Mouse (Mus musculus) lung, embryonic 16.5 days (tissue): ENCODE measurements at regions not wholly inside any gene's neighbourhood (a gene's known extent, or its start where the extent isn't known, plus 50 kb on each side); places are given as distances from the start of the nearest gene placed in this dataset.

ENCODE experiments used
- ATAC-seq: fragments of 200-750 bp; cut with Nextera tagmentation; 2 replicates; pipeline ENCODE4 v1.8.0; 2017; ENCODE audit warnings: low read depth, mild to moderate bottlenecking, moderate library complexity
- H3K27ac ChIP-seq: fragments of 300-500 bp; sonication (generic); 2 replicates; pipeline ENCODE4 v1.5.1; 2014; ENCODE audit warnings: mild to moderate bottlenecking, control low read depth, low read length
- H3K27me3 ChIP-seq: fragments of 300-500 bp; sonication (generic); 2 replicates; pipeline ENCODE4 v1.6.1; 2014; ENCODE audit warnings: low read depth, low read length, mixed read lengths; ENCODE audit not compliant: control insufficient read depth, insufficient read depth
- H3K36me3 ChIP-seq: fragments of 300-500 bp; sonication (generic); 2 replicates; pipeline ENCODE4 v1.6.1; 2014; ENCODE audit warnings: low read length; ENCODE audit not compliant: control insufficient read depth, insufficient read depth
- H3K4me1 ChIP-seq: fragments of 300-500 bp; sonication (generic); replicated peaks from 2 replicates; pipeline ENCODE4 v1.6.1; 2014; ENCODE audit warnings: low read length, mixed read lengths; ENCODE audit not compliant: control insufficient read depth, insufficient read depth
- H3K4me2 ChIP-seq: fragments of 300-500 bp; sonication (generic); 2 replicates; pipeline ENCODE4 v1.6.1; 2014; ENCODE audit warnings: low read depth, low read length, control low read depth
- H3K4me3 ChIP-seq: fragments of 300-500 bp; sonication (generic); 2 replicates; pipeline ENCODE4 v1.5.1; 2014; ENCODE audit warnings: mild to moderate bottlenecking, low read length, control low read depth
- H3K9ac ChIP-seq: fragments of 300-500 bp; sonication (generic); 2 replicates; pipeline ENCODE4 v1.6.1; 2014; ENCODE audit warnings: low read length, control low read depth
- H3K9me3 ChIP-seq: fragments of 300-500 bp; sonication (generic); 2 replicates; pipeline ENCODE4 v1.6.1; 2016; ENCODE audit warnings: low read length; ENCODE audit not compliant: control insufficient read depth
- whole genome bisulfite sequencing: fragments of 180-500 bp; shearing (Covaris S2); extraction: QIAGEN DNeasy Blood & Tissue Kit; methylation state at CpG from one replicate; pipeline ENCODE4 v1.1.7; 2014; 5-methylcytosine and 5-hydroxymethylcytosine counted together

DNA sequence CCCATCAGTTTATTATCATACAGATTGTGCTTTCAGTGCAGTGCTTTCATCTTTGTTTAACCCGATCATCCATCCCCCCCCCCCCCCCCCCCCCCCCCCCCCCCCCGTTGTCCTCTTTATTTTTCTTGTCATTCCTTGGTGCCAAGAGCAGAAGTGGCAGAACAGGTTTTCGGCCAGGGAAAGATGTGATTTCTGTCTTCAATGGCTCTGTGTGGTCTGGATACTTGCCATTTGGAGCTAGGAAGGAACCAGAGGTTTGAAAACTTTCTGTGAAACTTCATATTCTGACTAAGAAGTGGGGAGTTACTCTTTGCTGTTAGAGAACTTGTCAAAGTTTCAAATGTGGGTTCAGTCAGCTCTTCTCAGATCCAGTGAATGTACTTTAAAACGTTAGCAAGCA is 231.1 kb upstream of the Tet2 start:
- 6% methylated on average over 4 of the region's 4 CpGs for WGBS
- peak; percentile 57 for ATAC-seq
- Histone ChIP-seq H3K9ac (no peak overlapping the region), H3K9me3 (no peaks in the 10 kb centered on the region), H3K36me3 (no peaks in the 10 kb centered on the region), H3K27me3 (no peaks in the 10 kb centered on the region), H3K4me3 (no peak overlapping the region), H3K27ac (peak overlapping the region; percentile 71), H3K4me2 (no peak overlapping the region), H3K4me1 (no peaks in the 10 kb centered on the region; the same call in 1 of the 2 replicates)

DNA sequence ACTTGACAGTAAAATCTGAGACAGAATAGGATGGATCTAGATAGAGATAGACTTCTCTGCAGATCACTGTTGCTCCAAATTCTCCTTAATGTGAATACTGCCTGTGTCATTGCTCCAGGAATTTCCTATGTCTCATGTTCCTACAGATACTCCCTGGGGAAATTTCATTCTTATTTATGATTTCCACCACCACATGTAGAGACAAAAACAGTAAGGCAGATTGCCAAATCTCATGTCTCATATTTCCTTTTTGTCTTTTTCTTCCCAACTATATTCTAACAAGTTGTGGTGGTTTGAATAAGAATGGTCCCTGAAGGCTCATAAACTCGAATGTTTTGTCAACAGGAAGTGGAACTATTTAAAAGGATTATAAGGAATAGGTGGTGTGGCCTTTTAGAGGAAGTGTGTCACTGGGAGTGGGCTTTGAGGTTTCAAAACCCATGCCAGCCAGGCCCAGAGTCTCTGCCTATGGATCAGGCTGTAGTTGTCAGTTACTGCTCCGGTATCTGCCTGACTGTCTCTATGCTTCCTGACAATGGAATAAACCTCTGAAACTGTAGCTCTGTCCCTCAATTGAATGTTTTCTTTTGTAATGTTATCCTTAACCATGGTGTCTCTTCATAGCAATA is 234.3 kb upstream of the Tet2 start:
- H3K27ac ChIP-seq, result no peak overlapping the region
- no peak overlapping the region for H3K4me3 ChIP-seq
- no peaks in the 10 kb centered on the region; the same call in 1 of the 2 replicates for H3K4me1 ChIP-seq
- WGBS, result 64% methylated on average over 2 of the region's 2 CpGs
- no peaks in the 10 kb centered on the region for H3K36me3 ChIP-seq
- no peak overlapping the region for H3K4me2 ChIP-seq
- H3K9me3 ChIP-seq, result no peaks in the 10 kb centered on the region
- no peaks in the 10 kb centered on the region for H3K27me3 ChIP-seq
- ATAC-seq, result no peak
- H3K9ac ChIP-seq, result no peak overlapping the region

DNA sequence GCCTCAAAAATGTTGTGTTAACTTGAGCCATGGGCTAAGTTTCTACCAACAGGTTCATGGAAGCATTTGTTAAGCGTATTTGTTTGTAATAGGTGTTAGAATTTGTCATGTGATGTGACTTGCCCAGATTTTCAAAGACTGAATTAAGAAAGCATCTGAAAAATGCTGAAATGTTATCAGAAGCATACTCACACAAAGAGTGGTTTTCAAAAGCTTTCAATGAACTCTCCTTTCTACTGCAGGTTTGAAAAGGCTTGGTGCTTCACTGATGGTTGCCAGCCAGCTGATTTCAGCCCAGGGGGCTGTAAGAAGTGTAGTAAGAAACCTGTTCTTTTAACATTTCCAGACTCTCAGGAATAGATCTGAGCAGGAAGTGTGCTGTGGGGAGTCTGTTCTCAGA is 238.1 kb upstream of the Tet2 start:
- H3K27me3 ChIP-seq, result no peaks in the 10 kb centered on the region
- H3K9me3 ChIP-seq, result no peaks in the 10 kb centered on the region
- no peak; the same call in 1 of the 2 replicates for ATAC-seq

DNA sequence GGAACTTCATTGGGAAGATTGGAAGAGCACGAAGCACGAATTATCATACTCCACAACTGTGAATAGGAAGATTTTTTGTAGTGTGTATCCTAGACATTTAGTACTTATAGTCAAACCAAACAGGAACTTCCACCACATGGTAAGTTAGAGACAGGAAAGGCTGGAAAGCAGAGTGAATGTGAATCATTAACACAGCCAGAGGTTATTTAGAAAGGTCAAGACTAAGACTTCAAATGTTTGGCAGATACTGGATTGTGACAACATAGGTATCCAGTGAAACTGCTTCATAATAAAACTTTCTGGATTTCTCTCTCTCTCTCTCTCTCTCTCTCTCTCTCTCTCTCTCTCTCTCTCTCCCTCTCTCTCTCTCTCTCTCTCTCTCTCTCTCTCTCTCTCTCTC is 246.4 kb upstream of the Tet2 start:
- Histone ChIP-seq H3K4me2 (no peak overlapping the region), H3K27me3 (no peaks in the 10 kb centered on the region), H3K36me3 (no peaks in the 10 kb centered on the region), H3K9ac (no peak overlapping the region), H3K4me3 (no peak overlapping the region), H3K27ac (no peak overlapping the region), H3K4me1 (no peaks in the 10 kb centered on the region), H3K9me3 (no peaks in the 10 kb centered on the region)
- no peak for ATAC-seq
- WGBS, result 79% methylated on average over 2 of the region's 2 CpGs

More for the DNA sequence above, 238.1 kb upstream of the Tet2 start:
- Histone ChIP-seq H3K4me2 (no peak overlapping the region), H3K4me3 (no peak overlapping the region), H3K4me1 (no peaks in the 10 kb centered on the region), H3K36me3 (no peaks in the 10 kb centered on the region), H3K27ac (peak overlapping the region; percentile 52), H3K9ac (no peak overlapping the region)
- WGBS, result 71% methylated on average over 1 of the region's 1 CpGs

DNA sequence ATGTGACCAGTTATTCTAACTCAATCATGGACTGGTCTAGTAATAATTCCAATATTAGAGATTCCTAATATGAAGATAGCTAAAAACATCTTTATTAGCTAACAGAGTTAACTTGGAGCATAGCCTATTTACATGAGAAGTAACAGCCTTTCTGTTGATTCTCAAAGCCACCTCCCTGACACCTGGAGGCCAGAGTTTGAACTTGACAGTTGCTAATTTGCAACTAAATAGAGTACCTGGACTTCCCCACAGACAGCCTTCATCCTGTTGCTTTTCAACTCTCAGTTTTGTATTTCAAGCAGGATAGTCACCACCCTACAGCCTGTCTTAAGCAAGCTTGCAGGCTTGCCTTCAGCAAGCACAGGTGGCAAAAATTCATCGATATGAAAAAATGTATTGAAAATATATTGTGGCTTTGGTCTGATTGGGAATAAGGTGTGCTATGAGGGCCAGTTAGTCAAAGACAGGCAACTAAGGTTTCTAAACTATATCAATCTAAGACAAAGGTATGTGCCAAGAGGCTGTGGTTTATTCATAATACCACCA is 264.1 kb upstream of the Tet2 start:
- Histone ChIP-seq H3K27ac (no peak overlapping the region), H3K36me3 (no peaks in the 10 kb centered on the region), H3K9ac (no peak overlapping the region), H3K9me3 (no peaks in the 10 kb centered on the region), H3K27me3 (no peaks in the 10 kb centered on the region), H3K4me3 (no peak overlapping the region), H3K4me1 (no peaks in the 10 kb centered on the region), H3K4me2 (no peak overlapping the region)
- no peak for ATAC-seq
- WGBS, result 82% methylated on average over 1 of the region's 1 CpGs

DNA sequence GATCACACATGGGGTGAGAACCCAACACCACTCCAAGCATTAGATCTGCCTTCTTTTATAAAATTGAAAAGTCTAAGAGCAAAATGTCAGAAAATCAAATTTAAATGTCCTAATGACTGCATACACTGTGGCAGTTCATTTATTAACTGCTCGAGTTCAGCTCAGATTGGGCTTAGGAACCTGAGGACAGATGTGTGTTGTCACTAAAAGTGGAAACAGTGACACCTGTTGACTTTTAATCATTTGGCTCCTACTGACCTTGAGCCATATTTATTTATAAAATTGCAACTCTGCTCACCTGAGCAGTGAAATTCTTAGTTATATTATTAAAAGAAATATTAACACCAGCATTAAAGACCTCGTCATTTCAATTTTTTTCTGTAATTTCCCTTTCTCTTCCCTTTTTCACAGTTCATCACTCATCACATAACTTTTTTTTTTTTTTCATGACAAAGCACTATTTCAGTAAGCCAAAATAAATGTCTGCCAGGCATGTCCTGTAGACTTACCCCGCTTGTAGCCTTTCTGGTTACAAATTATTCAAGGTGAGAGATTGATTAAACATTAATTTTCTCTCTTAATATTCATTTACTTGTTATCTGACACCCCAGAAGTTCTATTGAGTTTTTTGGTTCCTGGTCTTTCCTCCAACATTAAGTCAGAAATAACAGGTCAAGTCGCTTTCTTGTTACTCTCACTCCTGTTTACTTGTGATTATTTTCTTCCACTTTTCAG is 274.2 kb upstream of the Tet2 start:
- Histone ChIP-seq H3K4me2 (no peak overlapping the region), H3K4me1 (no peaks in the 10 kb centered on the region), H3K27me3 (no peaks in the 10 kb centered on the region), H3K9ac (no peak overlapping the region), H3K27ac (no peak overlapping the region), H3K4me3 (no peak overlapping the region), H3K9me3 (no peaks in the 10 kb centered on the region), H3K36me3 (no peaks in the 10 kb centered on the region)
- WGBS, result 61% methylated on average over 4 of the region's 4 CpGs
- ATAC-seq, result no peak

DNA sequence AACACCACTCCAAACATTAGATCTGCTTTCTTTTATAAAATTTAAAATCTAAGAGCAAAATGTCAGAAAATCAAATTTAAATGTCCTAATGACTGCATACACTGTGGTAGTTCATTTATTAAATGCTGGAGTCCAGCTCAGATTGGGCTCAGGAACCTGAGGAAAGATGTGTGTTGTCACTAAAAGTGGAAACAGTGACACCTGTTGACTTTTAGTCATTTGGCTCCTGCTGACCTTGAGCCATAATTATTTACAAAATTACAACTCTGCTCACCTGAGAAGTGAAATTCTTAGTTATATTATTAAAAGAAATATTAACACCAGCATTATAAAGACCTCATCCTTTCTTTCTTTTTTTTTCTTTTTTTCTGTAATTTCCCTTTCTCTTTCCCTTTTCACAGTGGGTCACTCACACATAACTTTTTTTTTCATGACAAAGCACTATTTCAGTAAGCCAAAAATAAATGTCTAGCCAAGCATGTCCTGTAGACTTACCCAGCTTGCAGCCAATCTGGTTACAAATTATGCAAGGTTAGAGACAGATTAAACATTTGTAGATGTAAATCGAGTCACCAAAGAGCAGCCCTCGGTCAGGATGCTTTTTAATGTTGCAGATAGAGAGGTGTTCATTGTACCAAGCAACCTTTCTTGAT is 288.9 kb upstream of the Tet2 start:
- Histone ChIP-seq H3K4me2 (no peak overlapping the region), H3K4me1 (no peaks in the 10 kb centered on the region), H3K4me3 (no peak overlapping the region), H3K27ac (no peak overlapping the region), H3K9ac (no peak overlapping the region), H3K36me3 (no peaks in the 10 kb centered on the region), H3K27me3 (no peaks in the 10 kb centered on the region), H3K9me3 (no peaks in the 10 kb centered on the region)
- 76% methylated on average over 2 of the region's 2 CpGs for WGBS
- ATAC-seq, result no peak

DNA sequence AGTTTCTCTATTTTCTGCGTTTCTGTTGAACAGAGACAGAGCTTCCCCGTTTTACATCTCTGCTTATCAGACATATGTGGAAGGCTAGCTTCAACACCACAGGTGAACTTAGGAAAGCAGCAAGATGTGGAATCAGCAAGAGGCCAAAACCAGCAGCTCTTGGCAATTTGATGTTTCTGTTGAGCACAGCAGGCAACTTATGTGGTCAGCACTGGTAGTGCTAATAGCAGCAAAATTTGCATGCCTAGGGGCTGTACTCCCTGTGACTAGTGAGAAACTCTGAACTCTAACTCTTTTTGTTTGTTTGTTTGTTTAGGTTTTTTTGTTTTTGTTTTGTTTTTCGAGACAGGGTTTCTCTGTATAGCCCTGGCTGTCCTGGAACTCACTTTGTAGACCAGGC is 289.5 kb upstream of the Tet2 start:
- no peaks in the 10 kb centered on the region for H3K9me3 ChIP-seq
- no peak for ATAC-seq
- H3K4me1 ChIP-seq, result no peaks in the 10 kb centered on the region
- no peak overlapping the region for H3K27ac ChIP-seq
- WGBS, result 81% methylated on average over 3 of the region's 3 CpGs
- no peak overlapping the region for H3K4me2 ChIP-seq
- no peaks in the 10 kb centered on the region for H3K27me3 ChIP-seq
- H3K9ac ChIP-seq, result no peak overlapping the region
- H3K4me3 ChIP-seq, result no peak overlapping the region
- no peaks in the 10 kb centered on the region for H3K36me3 ChIP-seq

DNA sequence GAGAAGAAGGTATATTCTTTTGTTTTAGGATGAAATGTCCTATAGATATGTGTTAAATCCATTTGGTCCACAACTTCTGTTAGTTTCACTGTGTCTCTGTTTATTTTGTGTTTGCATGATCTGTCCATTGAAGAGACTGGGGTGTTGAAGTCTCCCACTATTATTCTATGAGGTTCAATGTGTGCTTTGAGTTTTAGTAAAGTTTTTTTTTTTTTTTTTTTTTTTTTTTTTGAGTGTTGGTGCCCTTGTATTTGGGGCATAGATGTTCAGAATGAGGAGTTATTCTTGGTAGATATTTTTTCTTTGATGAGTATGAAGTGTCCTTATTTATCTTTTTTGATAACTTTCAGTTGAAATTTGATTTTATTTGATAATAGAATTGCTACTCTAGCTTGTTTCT is 301.4 kb upstream of the Tet2 start:
- Histone ChIP-seq H3K27ac (no peak overlapping the region), H3K9me3 (no peaks in the 10 kb centered on the region), H3K27me3 (no peaks in the 10 kb centered on the region), H3K4me1 (no peaks in the 10 kb centered on the region), H3K4me2 (no peak overlapping the region), H3K4me3 (no peak overlapping the region), H3K36me3 (no peaks in the 10 kb centered on the region), H3K9ac (no peak overlapping the region)
- no peak for ATAC-seq
